Mouse (Mus musculus) erythroblast, embryonic 14.5 days (primary cell): ENCODE results near the gene Cpa4.

Experiments used
- GATA1 ChIP-seq: IDR thresholded peaks from 2 replicates; pipeline ENCODE4 v1.6.1; 2012; ENCODE audit warnings: low read length, inconsistent platforms, mixed read lengths
- TAL1 ChIP-seq: IDR thresholded peaks from 3 replicates; pipeline ENCODE4 v1.6.1; 2012; ENCODE audit warnings: low read length, inconsistent platforms, mixed read lengths

- no peak for TF ChIP-seq TAL1
- no peak for TF ChIP-seq GATA1
Observed at GRCm38 (mm10) chr6:30546571-30547273, 21.4 kb upstream of the Cpa4 start.
